Mouse (Mus musculus): ENCODE results near the gene Uimc1.

- no peak for TF ChIP-seq CTCF (IDR thresholded peaks at IDR 0.05; ENCODE audit: borderline replicate concordance, insufficient read depth, low read length)
- TF ChIP-seq POLR2A (IDR thresholded peaks at IDR 0.05; ENCODE audit: low read depth, low read length) = no peak
These were observed 95.5 kb downstream of the Uimc1 start for GRCm38 (mm10) chr13:55004646-55005045.
